In the genomic region with DNA sequence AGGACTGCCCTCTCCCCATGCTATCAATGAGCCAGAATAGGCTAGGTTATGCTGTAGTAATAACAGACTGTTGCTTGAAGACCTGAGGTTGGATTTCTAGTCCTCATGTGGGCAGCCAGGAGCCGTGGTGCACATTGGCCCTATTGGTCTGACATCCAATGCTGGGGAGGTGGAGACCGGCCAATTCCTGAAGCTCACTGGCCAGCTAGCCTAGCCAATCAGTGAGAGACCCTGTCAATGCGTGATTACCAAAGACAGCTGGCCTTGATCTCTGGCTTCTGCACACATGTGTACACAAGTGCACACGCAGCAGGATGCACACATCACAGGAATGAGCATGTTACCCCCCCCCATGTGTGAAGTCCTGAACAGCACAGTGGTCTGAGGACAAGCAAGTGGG, we compare ENCODE assay signal across 19 mouse cellular contexts.
DNase-seq lines count a peak whose midpoint lies in the region; ATAC-seq lines count a peak whose summit lies in the region.
"Had no signal": no experiment of that assay in that cellular context is flagged by ENCODE, and none has a peak within 500 bp of the region (broad histone marks: within the 10 kb centered on the region; RNA-seq: fewer than 3 reads in every experiment).

No protein-coding gene starts in this region.

- H3K27me3 ChIP-seq in kidney, embryonic 15.5 days = no peaks in the 10 kb centered on the region
- H3K27me3 ChIP-seq in liver, embryonic 15.5 days = no peaks in the 10 kb centered on the region
- H3K27me3 ChIP-seq in liver, embryonic 12.5 days (replicated peaks) = no peaks in the 10 kb centered on the region
- H3K27me3 ChIP-seq: CH12.LX; heart, embryonic 12.5 days; Patski had no signal

- H3K4me3 ChIP-seq in kidney, embryonic 15.5 days (replicated peaks) = no peak overlapping the region
- H3K4me3 ChIP-seq in liver, embryonic 15.5 days (replicated peaks) = no peak overlapping the region
- H3K4me3 ChIP-seq in liver, embryonic 12.5 days = no peak overlapping the region
- H3K4me3 ChIP-seq: heart, embryonic 12.5 days; hindbrain, embryonic 10.5 days had no signal

- 0 out of 2 replicates have a peak, but pooled peaks cover 6% of the 10 kb centered on the region for H3K4me1 ChIP-seq in kidney, embryonic 15.5 days
- H3K4me1 ChIP-seq in liver, embryonic 15.5 days (replicated peaks) = peaks cover 13% of the 10 kb centered on the region
- H3K4me1 ChIP-seq in liver, embryonic 12.5 days = peaks cover 19% of the 10 kb centered on the region

- no peak overlapping the region for H3K27ac ChIP-seq in kidney, embryonic 15.5 days
- H3K27ac ChIP-seq in liver, embryonic 15.5 days (replicated peaks) = no peak overlapping the region
- no peak overlapping the region for H3K27ac ChIP-seq in liver, embryonic 12.5 days
- H3K27ac ChIP-seq: hindbrain, embryonic 10.5 days; hindbrain, embryonic 14.5 days had no signal

- peaks cover 18% of the 10 kb centered on the region for H3K36me3 ChIP-seq in kidney, embryonic 15.5 days
- H3K36me3 ChIP-seq in liver, embryonic 15.5 days (replicated peaks) = peaks cover 9% of the 10 kb centered on the region
- peaks cover 30% of the 10 kb centered on the region for H3K36me3 ChIP-seq in liver, embryonic 12.5 days

- H3K9me3 ChIP-seq in kidney, embryonic 15.5 days (replicated peaks) = no peaks in the 10 kb centered on the region
- H3K9me3 ChIP-seq in liver, embryonic 15.5 days (replicated peaks) = no peaks in the 10 kb centered on the region
- no peaks in the 10 kb centered on the region for H3K9me3 ChIP-seq in liver, embryonic 12.5 days (replicated peaks)
- H3K9me3 ChIP-seq: heart, embryonic 12.5 days; hindbrain, embryonic 10.5 days had no signal

- no peak overlapping the region for H3K4me2 ChIP-seq in kidney, embryonic 15.5 days
- H3K4me2 ChIP-seq in liver, embryonic 15.5 days = no peak overlapping the region
- no peak overlapping the region for H3K4me2 ChIP-seq in liver, embryonic 12.5 days
- H3K4me2 ChIP-seq: heart, embryonic 12.5 days; hindbrain, embryonic 14.5 days had no signal

- intact Hi-C loops in gastrocnemius, postnatal 14 days (cut with DNase I; ENCODE audit: low total_unique reads) = no loop called here

- DNase-seq in gastrocnemius, postnatal 14 days = peak; percentile 50
- no peak for DNase-seq in gastrocnemius, adult 18-20 months (ENCODE audit: low spot score)
- peak; percentile 53 for DNase-seq in kidney, adult 9 months
- peak; percentile 48 for DNase-seq in skeletal muscle tissue, adult 2 months (ENCODE audit: low read depth, low spot score)
- DNase-seq: adrenal gland, postnatal 14 days; cerebellum, adult 18-20 months; cerebellum, adult 9-11 months; cerebellum, postnatal 36 days; gastrocnemius, postnatal 36 days had no signal

- 81% methylated on average over 4 of the region's 4 CpGs for WGBS in kidney, embryonic 15.5 days
- WGBS in liver, embryonic 15.5 days (ENCODE audit: insufficient replicate concordance) = 69% methylated on average over 4 of the region's 4 CpGs
- 77% methylated on average over 4 of the region's 4 CpGs for WGBS in liver, embryonic 12.5 days (ENCODE audit: insufficient replicate concordance)

- ATAC-seq in kidney, embryonic 15.5 days (replicated peaks; ENCODE audit: low FRiP score) = no peak
- ATAC-seq in liver, embryonic 15.5 days (ENCODE audit: insufficient read depth) = peak; percentile 22; the same call in 1 of the 2 replicates
- ATAC-seq in liver, embryonic 12.5 days = no peak
- ATAC-seq: activated CD4-positive, CD25-positive, alpha-beta regulatory T cell, adult 4 months; forebrain, embryonic 16.5 days; Patski had no signal

- no peak overlapping the region for H3K9ac ChIP-seq in kidney, embryonic 15.5 days
- no peak overlapping the region for H3K9ac ChIP-seq in liver, embryonic 15.5 days
- H3K9ac ChIP-seq in liver, embryonic 12.5 days = no peak overlapping the region
- H3K9ac ChIP-seq: heart, embryonic 12.5 days; hindbrain, embryonic 14.5 days had no signal
